Mouse (Mus musculus) liver, postnatal 0 days (tissue): Measurements from ENCODE around the gene Hnrnpu.
"Not testable (repeated sequence)": the region's sequence is repeated elsewhere in the genome, so short reads cannot be mapped to it uniquely, and the experiment has no call there.

Experiments used
- CTCF ChIP-seq: sonication (generic); IDR thresholded peaks from 2 replicates; pipeline ENCODE4 v1.5.1; 2016; ENCODE audit warnings: antibody characterized with exemption, low read depth
- EP300 ChIP-seq: IDR thresholded peaks from 2 replicates; pipeline ENCODE4 v1.6.1; 2016; ENCODE audit warnings: antibody characterized with exemption, low read depth, mild to moderate bottlenecking

GRCm38 (mm10) chr1:178344071-178344805, 6.6 kb upstream of the Hnrnpu start:
- TF ChIP-seq CTCF, EP300: not testable (repeated sequence)
